Mouse (Mus musculus) kidney, postnatal 36 days (tissue): ENCODE data around the gene N4bp2.
"Not testable (repeated sequence)": the region's sequence is repeated elsewhere in the genome, so short reads cannot be mapped to it uniquely, and the experiment has no call there.

ENCODE experiments used
- DNase-seq, 2 experiments: peaks; one replicate each; pipeline ENCODE4 v3.0.0; 2021 to 2022; ENCODE audit warnings: mixed read lengths in 2 of 2

N4bp2 gene

DNA sequence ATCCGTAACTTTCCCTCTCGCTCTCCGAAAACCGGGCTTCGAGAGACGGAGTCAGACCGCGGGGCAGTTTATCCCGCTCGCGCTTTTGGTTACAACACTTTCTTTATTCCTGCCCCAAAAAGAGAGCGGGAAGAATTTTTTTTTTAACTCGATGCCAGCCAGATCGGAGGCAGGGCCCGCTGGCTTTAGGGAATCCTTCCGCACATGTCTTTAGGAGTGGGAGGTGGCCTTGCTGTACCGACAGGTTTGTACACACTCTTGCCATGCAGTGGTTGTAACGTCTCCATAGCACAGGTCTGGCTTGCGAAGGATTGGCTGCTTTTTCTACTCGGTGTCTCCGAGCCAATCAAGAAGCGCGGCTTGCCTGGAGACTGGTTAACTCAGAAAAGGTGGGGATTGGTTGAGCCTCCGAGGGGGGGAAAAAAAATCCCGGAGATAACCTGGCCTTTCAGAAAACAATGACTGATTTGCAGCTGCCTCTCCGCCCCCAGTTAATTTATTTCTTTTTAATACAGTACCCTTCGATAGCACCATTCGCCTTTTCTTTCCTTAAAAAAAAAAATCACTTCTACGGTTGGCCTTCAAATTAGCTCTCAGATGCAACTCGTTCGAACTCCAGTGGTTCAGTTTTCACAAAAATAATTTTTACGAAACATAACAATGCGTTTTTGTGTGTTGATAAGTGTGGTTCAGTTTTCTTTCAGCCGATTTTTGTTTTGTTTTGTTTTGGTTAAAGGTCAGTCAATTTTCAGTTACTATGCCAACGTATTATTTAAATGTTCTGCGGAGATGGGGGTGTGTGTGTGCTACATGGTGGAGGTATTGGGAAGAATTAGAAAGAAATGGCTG is 1.7 kb downstream of the N4bp2 start:
- peak; percentile 89 to 95 for DNase-seq

DNA sequence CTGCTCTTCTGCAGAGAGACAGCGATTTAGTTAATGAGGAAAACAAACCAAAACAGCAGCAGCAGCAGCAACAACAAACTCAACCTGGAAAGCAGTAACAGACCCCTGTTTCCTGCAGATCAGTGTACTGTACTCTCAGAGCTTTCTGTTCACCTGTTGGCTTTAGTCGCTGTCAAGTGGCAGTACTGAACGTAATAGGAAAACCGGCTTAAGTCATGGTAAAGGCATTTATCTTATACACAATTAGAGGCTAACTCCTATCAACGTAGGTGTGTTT is 2.3 kb downstream of the N4bp2 start:
- DNase-seq, result no peak

DNA sequence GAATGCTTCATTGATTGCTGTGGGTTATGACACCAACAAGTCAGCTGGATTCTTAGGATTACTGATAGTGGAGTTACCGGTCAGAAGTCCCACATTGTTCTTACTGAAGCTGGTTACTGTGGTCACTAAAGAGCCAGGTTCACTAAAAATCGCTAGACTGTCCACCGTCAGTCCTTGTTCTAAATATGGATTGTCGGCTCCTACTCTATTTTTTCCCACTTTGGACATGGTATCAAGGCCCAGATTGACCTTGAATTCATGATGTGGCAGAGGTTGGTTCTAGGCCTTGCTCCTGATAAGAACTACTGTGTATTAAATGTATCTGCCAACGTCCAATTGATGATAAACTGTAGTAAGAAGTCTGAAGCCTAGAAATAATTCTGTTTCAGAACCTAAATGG is 4.7 kb downstream of the N4bp2 start:
- DNase-seq, result no peak

DNA sequence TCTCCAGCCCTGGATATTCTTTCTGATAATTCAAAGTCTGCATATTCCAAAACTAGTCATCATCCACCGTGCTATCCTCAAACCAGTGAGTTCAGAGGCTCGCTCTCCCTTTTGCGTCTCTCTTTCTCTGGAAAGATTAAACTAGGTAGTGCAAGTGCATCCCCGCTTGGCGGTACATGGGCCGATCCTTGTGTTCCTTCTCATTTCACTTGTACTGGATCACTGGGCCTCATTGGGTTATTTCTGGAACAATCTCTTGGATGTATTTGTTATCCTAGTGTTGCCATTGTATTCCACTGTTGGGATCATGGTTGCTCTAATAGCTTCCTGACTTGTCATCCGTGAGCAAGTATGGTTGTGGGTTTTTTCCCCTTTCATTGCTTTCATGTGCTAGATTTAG is 6.7 kb downstream of the N4bp2 start:
- DNase-seq, result no peak

DNA sequence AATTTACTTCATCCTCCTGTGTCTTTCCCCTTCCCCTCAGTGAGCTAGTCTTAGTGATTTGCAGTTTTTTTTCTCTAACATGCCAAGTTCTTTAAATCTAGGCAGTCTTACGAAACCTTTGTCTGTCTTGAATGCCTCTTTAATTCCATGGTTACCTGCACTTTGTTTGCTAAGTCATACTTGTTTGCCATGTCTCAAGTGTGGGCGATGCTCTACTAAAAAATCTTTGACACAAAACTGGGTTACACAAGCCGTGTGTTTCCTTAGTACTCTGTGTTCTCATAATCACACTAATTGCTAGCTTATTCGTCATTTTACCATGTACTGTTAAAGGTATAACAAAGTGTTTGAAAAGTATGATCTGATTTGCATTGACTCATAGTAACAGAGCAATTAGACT is 7.2 kb downstream of the N4bp2 start:
- no peak for DNase-seq

DNA sequence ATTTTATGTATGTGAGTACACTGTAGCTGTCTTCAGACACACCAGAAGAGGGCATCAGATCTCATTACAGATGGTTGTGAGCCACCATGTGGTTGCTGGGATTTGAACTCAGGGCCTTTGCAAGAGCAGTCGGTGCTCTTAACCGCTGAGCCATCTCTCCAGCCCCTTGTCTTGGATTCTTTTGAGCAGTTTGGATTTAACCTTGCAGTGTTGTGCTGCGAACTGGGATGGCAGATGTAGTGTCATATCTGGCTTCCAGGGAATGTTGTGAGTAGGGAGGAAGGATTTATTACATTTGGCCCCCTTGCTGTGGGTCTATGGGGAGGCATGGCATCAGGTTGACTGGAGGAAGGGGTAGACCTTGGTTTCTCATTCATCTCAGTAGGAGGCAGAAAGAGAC is 10.6 kb downstream of the N4bp2 start:
- DNase-seq, result not testable (repeated sequence)

DNA sequence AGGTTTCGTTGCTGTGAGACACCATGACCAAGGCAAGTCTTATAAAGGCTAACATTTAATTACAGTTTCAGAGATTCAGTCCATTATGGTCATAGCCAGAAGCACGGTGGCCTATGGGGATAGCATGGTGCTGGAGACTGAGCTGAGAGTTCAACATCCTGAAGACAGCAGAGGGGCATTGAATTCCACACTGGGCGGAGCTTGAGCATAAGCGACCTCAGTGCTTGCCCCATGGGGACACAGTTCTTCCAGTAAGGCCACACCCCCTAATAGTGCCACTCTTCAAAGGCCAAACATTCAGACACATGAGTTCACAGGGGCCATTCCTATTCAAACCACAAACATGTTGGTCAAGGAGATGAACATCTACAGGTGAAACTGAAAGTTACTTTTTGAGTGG is 12.8 kb downstream of the N4bp2 start:
- no peak for DNase-seq

DNA sequence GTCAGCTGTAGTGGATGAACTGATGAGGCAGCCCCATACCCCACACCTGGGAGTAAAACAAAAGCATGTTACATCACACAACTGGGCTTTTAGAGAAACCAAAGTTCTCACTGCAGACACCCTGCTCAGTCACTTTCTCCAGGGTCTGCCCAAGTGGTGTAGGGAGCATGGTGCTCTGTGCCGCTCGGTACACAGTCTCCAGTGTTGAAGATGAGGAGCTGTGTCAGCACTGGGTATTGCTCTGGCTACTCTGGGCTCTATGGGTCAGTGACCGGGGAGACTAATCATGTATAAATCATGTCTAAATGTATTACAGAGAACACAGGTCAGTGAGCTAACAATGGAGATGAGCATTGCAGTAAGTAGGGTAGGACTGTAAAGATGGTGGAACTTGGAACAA is 13.6 kb downstream of the N4bp2 start:
- peak in 1 of 2 experiments; percentile 15 for DNase-seq

DNA sequence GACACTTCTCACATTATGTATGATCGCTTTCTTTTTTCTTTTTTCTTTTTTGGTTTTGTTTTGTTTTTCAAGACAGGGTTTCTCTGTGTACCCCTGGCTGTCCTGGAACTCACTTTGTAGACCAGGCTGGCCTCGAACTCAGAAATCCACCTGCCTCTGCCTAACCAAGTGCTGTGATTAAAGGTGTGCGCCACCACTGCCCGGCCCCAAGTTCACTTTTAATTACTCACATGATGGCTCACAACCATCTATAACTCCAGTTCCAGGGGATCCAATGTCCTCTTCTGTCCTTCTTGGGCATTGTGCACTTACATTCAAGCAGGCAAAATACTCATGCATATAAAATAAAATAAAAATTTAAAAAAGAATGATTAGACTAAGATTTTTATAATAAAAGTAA is 15.7 kb downstream of the N4bp2 start:
- DNase-seq, result not testable (repeated sequence)

DNA sequence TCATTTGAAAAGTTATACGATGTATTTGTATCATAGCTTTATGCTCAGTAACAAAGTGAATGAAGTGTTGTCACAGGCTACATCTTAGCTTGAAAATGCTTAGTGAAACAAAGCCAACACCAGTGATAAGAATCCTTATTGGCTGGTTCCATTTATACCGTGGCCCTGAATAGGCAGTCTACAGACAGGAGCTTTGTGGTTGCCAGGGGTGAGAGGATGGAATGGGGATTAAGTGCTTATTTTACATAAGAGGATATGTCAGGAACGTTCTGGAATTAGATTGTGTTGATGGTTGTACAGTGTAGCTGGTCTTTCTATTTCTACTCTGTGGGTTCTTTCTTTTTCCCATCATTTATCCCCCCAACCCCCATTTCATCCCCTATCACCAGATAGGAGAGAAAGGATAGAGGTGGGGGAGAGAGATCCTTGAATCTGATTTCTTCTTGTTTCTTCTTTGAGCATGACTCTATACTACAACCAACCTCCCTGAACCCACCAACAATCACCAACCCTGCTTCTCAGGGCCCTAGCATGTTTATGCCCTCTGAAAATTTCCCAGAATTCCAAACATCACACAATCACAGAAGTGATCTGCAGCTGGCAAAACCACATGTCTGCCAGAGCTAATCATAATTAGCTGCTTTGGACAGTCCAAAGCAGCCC is 16.2 kb downstream of the N4bp2 start:
- DNase-seq, result no peak

DNA sequence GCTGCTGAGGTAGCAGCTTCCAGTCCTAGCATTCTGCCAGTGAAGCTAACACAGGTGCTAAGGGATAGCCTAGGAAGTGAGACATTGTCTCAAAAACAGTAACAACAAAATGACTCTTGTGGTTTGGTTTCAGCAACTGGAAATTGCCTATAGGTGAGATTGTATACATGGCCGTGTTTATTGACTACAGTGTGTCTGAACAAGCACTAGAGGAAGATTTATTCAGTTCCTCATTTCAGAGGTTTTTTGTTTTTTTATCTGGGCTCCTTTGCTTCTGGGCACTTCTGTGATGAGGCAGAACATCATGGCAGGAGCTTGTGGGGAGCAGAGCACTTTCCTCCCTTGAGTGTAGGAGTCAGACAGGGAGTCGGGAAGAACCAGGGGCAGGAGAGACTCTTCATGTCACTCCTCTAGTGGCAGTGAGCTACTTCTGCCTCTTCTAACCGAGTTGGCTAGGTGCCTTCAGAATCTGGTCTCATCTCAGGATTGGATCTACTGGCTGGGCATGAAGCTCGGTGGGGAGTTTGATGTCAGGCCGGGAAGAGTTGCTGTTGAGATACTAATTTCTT is 17.9 kb downstream of the N4bp2 start:
- no peak for DNase-seq

DNA sequence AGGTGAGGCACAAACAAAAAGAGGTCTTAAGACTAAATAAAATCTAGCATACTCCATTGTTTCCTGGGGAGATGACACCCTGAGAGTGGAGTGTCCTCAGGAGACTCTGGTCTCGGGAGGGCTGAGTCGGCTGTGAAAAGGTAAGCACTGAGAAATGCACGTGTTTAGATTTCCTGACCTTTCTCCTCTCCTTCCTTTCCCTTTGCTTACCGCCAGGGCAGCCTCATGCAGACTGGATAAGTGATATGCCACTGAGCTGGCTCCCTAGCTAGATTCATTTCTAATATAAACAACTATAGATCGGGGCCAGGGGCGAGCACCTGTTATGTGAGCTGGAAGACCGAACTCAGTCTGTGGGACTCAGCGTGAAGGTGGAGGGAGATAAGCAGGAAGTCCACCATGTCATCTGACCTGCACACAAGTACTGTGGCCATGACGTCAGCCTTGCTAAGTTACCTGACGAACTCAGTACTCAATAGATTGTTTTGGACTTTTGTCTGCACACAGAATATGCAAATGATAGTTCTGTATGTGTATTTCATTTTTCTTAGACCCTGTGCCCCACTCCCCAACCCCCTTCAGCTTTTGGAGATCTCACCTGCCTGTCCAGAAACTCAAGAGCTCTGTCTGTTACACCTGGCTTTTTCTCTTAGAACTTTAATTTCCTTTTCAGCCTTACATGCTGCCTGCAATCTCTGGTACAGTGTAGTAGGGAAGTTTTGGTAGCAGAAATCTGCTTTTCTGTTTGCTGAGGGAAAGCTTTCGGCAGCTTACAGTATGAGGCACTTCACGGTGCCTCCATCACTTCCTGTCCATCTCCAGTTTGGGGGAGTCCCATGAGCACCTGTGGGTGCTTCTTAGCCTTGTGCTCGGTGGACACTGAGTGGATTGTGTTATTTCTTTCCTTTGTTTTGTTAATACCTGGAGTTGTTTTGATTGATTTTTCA is 18.7 kb downstream of the N4bp2 start:
- DNase-seq, result no peak

DNA sequence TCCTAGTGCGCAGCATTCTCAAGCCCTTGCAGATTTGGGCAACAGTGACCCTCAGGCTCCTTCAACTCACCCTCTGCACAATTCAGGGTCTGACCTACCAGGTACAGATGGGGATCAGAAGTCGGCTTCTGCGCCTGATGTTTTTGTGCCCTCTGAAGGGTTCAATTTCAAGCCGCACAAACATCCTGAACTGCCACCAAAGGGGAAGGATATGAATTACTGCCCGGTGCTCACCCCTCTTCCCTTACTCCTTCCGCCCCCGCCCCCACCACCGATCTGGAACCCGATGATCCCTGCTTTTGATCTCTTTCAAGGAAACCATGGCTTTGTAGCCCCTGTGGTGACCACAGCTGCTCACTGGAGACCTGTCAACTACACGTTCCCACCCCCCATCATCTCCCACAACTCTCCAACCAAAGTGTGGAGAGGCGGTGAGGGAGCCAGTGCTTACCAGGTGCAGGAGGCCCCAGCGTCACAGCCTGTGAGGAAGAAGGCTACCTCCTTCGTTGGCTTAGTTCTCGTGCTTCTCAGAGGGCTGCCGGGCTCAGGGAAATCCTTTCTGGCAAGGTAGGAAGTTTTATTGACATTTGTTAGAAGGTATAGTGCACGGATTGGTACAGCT is 27.4 kb downstream of the N4bp2 start:
- peak in 1 of 2 experiments; percentile 33 for DNase-seq

DNA sequence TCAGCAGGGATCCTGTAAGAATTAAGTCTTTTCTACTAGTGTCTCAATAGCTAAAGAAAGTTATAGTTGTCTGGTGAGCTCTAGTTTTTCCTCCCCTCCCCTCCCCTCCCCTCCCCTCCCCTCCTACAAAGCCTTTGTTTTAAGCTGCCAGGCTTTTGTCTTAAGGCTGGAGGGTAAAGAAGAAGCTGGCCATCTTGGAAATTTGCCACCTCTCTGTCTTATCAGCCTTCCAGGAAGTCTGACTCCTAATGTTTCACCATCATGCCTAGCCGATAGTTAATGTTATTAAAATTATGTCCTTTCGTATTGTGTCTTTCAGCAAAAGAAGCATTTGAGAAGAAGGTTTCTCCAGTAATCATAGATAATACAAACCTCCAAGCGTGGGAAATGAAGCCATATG is 30.9 kb downstream of the N4bp2 start:
- no peak for DNase-seq

DNA sequence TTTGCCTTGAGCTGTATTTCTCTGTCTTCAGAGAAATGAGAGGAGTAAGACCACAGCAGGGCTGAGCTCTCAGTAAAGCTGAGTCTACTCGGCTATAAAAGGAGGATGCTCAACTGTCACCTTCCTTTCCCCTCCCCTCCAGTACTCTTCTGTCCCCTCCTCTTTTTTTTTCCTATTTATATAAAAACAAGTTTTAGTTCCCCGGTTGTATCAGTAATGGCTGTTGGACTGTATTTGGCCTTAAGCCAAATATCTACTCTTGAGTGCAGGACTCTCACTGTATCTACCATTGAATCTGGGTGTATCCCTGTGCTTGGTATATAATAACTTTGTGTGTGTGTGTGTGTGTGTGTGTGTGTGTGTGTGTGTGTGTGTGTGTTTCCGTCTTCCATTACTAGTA is 31.4 kb downstream of the N4bp2 start:
- no peak for DNase-seq

DNA sequence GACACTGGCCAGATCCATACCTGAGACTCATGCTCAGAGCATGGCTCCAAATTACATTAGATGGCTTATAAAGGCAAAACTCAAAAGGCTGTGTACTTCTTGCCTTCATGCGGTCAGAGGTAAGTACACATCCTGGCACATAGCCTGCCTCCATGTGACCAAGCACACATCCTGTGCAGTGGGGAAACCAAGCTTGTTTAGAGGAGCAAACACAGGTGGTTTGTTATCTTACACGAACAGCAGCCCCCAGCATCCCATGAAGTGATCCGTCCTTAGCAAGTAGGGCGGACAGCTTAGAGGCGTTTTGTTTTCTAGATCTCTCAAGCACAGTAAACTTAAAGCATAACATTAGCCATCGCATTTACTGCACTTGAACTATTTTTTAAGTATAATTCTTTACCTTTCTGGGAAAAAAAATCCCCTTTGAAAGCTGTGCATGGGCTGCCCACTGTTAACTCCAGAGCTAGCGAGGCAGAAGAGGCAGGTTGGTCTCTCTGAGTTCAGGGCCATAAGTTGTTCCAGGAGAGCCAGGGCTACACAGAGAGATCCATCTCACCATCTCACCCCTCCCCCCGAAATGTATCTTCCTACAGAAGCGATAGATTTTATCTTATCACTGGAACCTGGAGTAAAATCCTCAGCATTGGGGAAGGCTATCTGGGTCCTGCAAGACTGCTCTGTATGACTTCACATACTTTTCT is 32.1 kb downstream of the N4bp2 start:
- no peak for DNase-seq

DNA sequence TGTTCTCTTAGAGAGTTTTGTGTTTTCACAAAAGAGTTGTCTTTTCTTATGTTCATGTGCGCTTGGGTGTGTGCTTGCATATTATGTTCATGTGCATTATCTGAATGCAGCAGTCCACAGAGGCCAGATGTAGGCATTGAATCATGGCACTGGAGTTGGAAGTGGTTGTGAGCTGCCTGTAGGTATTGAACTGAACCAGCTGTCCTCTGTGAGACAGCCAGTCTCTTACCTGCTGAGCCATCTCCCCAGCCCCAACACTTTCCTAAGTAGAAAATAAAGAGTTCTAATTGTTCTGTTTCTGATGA is 32.6 kb downstream of the N4bp2 start:
- DNase-seq, result no peak

DNA sequence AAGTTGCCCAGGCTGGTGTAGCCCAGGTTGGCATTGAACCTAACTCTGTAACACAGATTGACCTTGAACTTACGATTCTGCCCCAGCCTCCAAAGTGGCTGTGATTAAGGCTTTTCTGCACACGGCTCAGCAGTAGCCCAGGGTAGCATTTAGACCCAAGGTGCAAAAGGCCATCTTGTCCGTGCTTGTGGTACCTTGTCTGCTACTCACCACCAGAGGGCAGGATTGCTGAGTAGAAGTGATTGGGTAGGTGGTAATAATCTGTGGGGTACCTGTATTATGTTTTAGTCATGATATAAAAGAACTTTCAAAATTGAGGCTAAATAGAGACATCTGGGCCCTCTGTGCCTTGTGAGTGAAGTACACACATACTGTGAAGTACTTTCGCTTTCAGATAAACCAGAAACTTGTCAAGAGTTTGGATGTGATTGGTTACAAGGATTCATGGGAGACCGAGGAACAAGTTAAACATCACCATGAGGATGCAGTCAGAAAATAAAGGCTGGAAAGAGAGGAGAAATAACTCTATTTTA is 60.3 kb downstream of the N4bp2 start:
- peak; percentile 46 to 70 for DNase-seq

DNA sequence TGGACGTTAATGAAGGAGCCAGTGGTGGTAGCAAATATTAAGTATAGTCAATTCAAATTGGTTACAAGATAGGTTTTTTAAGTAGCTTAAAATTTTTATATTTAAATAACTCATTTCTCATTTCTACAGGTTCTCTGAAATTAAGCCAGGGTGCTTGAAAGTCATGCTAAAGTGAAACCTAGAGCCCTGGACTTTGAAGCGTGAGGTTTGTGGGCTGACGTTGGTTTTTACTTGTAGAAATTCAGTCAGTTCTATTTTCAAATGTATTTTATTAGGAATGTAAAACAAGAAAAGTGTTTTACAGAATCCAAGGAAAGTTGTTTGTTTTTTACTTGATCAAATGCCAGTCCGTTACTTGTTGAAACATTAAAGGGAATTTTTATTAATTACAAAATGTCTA is 63.2 kb downstream of the N4bp2 start:
- no peak for DNase-seq

DNA sequence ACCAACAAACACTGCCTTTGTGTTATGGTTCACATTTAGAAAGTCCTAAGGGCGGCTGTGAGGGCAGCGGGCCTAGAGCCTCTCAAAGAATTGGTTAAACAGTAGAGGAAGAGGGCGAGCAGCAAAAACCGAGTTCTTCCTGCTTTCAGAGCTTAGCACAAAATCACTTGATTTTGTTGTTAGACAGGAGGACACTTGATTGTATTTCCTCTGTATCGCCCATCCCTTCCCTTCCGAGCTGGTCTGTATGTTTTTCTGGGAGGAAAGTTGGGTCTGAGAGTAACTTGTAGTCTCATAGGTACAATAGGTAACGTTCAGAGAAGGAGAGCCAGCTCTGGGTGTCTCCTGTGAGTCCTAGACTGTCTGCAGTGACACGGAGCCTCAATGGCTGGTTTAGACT is 63.8 kb downstream of the N4bp2 start:
- no peak for DNase-seq

DNA sequence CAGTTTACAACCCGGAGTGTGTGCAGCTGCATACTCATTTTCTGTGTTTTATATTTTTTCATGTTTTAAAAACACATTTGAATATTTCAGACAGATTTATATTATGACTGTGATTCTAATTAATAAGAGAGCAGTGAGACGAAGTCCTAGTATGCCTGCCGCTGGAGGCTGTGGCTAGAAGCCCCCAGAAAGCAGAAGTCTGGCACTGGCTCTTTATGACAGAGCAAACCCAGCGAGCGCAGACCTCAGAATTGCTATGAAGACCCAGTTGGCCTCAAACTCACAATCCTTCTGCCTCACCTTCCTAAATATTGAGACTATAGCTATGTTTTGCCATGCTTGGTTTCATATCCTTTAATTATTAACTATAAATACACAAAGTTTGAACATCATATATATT is 64.9 kb downstream of the N4bp2 start:
- no peak for DNase-seq

DNA sequence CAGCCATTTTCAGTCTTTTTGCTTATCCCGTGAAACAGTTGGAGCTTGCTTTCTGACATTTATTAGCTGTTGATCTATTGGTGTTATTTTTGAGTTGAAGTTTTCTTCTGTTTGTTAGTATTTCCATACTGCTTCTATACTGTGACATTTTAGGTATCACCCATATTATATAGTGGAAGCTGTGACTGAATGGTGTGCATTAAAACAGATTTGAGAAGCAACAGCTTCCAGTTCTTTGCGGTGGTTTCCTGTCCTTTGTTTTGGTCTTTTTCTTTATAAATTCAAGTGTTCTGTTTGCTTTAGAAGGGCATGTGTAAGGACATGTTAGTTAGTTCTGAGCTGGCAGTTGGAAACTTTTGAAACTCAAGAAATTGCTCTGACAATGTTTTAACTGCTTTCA is 65.7 kb downstream of the N4bp2 start:
- DNase-seq, result no peak
